Mouse (Mus musculus) liver, postnatal 0 days (tissue): Measurements from ENCODE around the gene Zfp541. TPM values are rescaled to one million over a fixed set of nuclear protein-coding genes. Genes with fewer than 3 reads are reported as not detected.

ENCODE experiments used
- ATAC-seq: fragments of 200-750 bp; cut with Nextera tagmentation; 2 replicates; pipeline ENCODE4 v1.8.0; 2017; ENCODE audit warnings: mild to moderate bottlenecking, moderate library complexity
- DNase-seq: peaks from one replicate; pipeline ENCODE4 v3.0.0-alpha.2; 2016
- H3K27ac ChIP-seq: fragments of 300-500 bp; sonication (generic); 2 replicates; pipeline ENCODE4 v1.5.1; 2014; ENCODE audit warnings: antibody characterized with exemption, moderate library complexity, mild to moderate bottlenecking, low read depth
- H3K27me3 ChIP-seq: fragments of 300-500 bp; sonication (generic); 2 replicates; pipeline ENCODE4 v1.6.1; 2014; ENCODE audit warnings: low read length, control low read depth, mixed read lengths; ENCODE audit not compliant: insufficient read depth
- H3K36me3 ChIP-seq: fragments of 300-500 bp; sonication (generic); replicated peaks from 2 replicates; pipeline ENCODE4 v1.6.1; 2014; ENCODE audit warnings: mild to moderate bottlenecking, control low read depth, low read length, moderate library complexity, mixed read lengths; ENCODE audit not compliant: insufficient read depth
- H3K4me1 ChIP-seq: fragments of 300-500 bp; sonication (generic); 2 replicates; pipeline ENCODE4 v1.6.1; 2014; ENCODE audit warnings: antibody characterized with exemption, mild to moderate bottlenecking, control low read depth; ENCODE audit not compliant: insufficient read depth
- H3K4me2 ChIP-seq: fragments of 300-500 bp; sonication (generic); 2 replicates; pipeline ENCODE4 v1.6.1; 2014; ENCODE audit warnings: low read depth, mild to moderate bottlenecking, low read length, moderate library complexity, mixed read lengths
- H3K4me3 ChIP-seq: fragments of 300-500 bp; sonication (generic); 2 replicates; pipeline ENCODE4 v1.5.1; 2014; ENCODE audit warnings: low read depth, low read length
- H3K9ac ChIP-seq: fragments of 300-500 bp; sonication (generic); replicated peaks from 2 replicates; pipeline ENCODE4 v1.6.1; 2014; ENCODE audit warnings: mild to moderate bottlenecking, moderate library complexity
- H3K9me3 ChIP-seq: fragments of 300-500 bp; sonication (generic); 2 replicates; pipeline ENCODE4 v1.6.1; 2016; ENCODE audit warnings: mild to moderate bottlenecking, control low read depth, low read length, mixed read lengths
- CTCF ChIP-seq: sonication (generic); IDR thresholded peaks from 2 replicates; pipeline ENCODE4 v1.5.1; 2016; ENCODE audit warnings: antibody characterized with exemption, low read depth
- EP300 ChIP-seq: IDR thresholded peaks from 2 replicates; pipeline ENCODE4 v1.6.1; 2016; ENCODE audit warnings: antibody characterized with exemption, low read depth, mild to moderate bottlenecking
- WGBS: fragments of 180-500 bp; shearing (Covaris S2); extraction: QIAGEN DNeasy Blood & Tissue Kit; methylation state at CpG from one replicate; pipeline ENCODE4 v1.1.7; 2014; ENCODE audit not compliant: insufficient replicate concordance; 5-methylcytosine and 5-hydroxymethylcytosine counted together
- polyA plus RNA-seq: library from polyadenylated mRNA; unstranded; fragments of >200 nt; fragmentation: Nextera tagmentation; extraction: Ambion mirVana; gene quantifications from 2 replicates; pipeline ENCODE4 v1.2.1, GENCODE M21; 2015

Gene Zfp541
- polyA plus RNA-seq, 1 experiment from 2014 or later: not detected

- H3K9ac ChIP-seq: peak overlapping the region; percentile 31
Measured at GRCm38 (mm10) chr7:16043861-16044435, 17.7 kb upstream of the Zfp541 start.

DNA sequence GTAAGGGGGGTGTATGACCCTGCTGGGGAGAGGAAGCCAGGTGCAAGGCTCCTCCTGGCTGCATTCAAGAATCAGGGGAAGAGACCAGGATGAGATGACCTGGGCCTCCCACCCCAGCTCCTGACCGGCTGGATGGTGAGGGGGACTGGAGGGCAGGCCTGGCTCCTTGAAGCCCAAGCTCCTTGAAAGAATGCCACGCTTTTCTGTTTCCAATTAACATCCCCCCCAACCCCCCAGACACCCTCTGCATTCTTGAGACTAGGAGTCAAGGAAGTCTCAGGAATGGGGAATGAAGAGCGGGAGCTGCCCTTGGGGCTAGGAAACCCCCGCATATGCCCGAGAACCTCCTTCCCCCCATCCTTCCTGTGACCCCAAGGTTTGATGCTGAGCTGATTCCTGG lies 17.1 kb upstream of the Zfp541 start:
- H3K36me3 ChIP-seq: no peaks in the 10 kb centered on the region
- DNase-seq (no peak), ATAC-seq (no peak)
- no peak for TF ChIP-seq EP300
- no peak for TF ChIP-seq CTCF
- peaks cover 44% of the 10 kb centered on the region for H3K4me1 ChIP-seq
- no peaks in the 10 kb centered on the region for H3K27me3 ChIP-seq
- H3K4me2 ChIP-seq: peak overlapping the region; percentile 82; the same call in 1 of the 2 replicates
- no peak overlapping the region for H3K4me3 ChIP-seq
- H3K27ac ChIP-seq: peak overlapping the region; percentile 94
- no peak overlapping the region; the same call in 1 of the 2 replicates for H3K9ac ChIP-seq
- WGBS: 65% methylated on average over 5 of the region's 5 CpGs
- no peaks in the 10 kb centered on the region for H3K9me3 ChIP-seq

More at GRCm38 (mm10) chr7:16043861-16044435, 17.7 kb upstream of the Zfp541 start:
- ATAC-seq: no peak
- Histone ChIP-seq H3K4me1 (peaks cover 44% of the 10 kb centered on the region), H3K36me3 (no peaks in the 10 kb centered on the region), H3K9me3 (no peaks in the 10 kb centered on the region), H3K27me3 (no peaks in the 10 kb centered on the region), H3K4me2 (peak overlapping the region; percentile 58), H3K27ac (peak overlapping the region; percentile 64), H3K4me3 (0 out of 2 replicates have a peak overlapping the region, but pooled peaks have one; percentile 5)
- WGBS: 51% methylated on average over 3 of the region's 3 CpGs
- no peak for DNase-seq
- TF ChIP-seq EP300 (no peak), CTCF (no peak)

DNA sequence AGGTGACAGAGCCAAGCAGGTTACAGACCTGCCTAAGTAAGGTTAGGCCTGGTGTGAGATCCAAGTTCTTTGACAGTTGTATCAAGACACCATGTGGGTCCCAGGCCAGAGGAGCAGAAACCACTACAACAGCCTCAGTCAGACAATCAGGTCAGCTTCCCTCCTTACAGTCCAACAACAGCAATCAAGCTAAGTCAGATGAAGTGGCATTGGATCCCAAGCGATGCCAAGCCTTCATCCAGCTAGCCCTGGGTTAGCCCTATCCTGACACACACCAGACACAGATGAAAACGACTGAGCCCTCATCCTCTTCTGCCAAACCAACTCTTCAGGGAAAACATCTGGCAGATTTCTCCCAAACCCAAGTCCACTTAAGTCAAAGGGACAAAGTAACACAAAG lies 16.1 kb upstream of the Zfp541 start:
- peak overlapping the region; percentile 82 for H3K4me2 ChIP-seq
- 35% methylated on average over 2 of the region's 2 CpGs for WGBS
- no peaks in the 10 kb centered on the region for H3K27me3 ChIP-seq
- no peaks in the 10 kb centered on the region for H3K36me3 ChIP-seq
- H3K9me3 ChIP-seq: no peaks in the 10 kb centered on the region
- H3K9ac ChIP-seq: peak overlapping the region; percentile 86
- TF ChIP-seq CTCF (no peak), EP300 (no peak)
- DNase-seq (no peak), ATAC-seq (no peak)
- peak overlapping the region; percentile 87; the same call in 1 of the 2 replicates for H3K4me3 ChIP-seq
- H3K4me1 ChIP-seq: peaks cover 53% of the 10 kb centered on the region
- peak overlapping the region; percentile 94 for H3K27ac ChIP-seq

DNA sequence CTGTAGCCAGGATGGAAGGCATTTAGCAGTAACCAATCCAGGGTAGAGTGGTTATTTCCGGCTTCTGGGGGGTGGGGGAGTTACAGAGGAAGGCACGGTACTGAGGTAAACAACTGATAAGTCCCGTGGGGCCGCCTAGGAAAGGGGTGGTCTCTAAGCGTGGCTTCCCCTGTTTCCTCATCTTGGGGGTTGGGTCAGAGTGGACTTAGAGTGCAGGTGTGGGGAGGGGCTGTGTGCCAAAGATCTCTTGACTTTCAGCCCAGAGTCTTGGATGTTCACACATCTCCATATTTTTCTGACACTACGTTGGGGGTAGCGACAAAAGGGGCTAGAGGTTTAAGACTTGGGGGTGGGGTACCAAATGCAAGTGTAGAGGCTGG lies 15.5 kb upstream of the Zfp541 start:
- peak overlapping the region; percentile 94 for H3K27ac ChIP-seq
- peaks cover 58% of the 10 kb centered on the region for H3K4me1 ChIP-seq
- no peak for TF ChIP-seq CTCF
- TF ChIP-seq EP300: peak; percentile 73
- peak overlapping the region; percentile 87 for H3K4me3 ChIP-seq
- DNase-seq (peak; percentile 81), ATAC-seq (peak; percentile 38)
- no peaks in the 10 kb centered on the region for H3K27me3 ChIP-seq
- no peaks in the 10 kb centered on the region for H3K36me3 ChIP-seq
- H3K9me3 ChIP-seq: no peaks in the 10 kb centered on the region
- 2% methylated on average over 7 of the region's 7 CpGs for WGBS
- H3K4me2 ChIP-seq: peak overlapping the region; percentile 82
- H3K9ac ChIP-seq: peak overlapping the region; percentile 86

- WGBS: under 1% methylated on average over 45 of the region's 46 CpGs
- peak; percentile 82 for DNase-seq
- Histone ChIP-seq H3K27me3 (no peaks in the 10 kb centered on the region), H3K36me3 (no peaks in the 10 kb centered on the region), H3K4me2 (peak overlapping the region; percentile 82), H3K9ac (peak overlapping the region; percentile 86), H3K27ac (peak overlapping the region; percentile 94), H3K4me3 (peak overlapping the region; percentile 87), H3K4me1 (peaks cover 64% of the 10 kb centered on the region), H3K9me3 (no peaks in the 10 kb centered on the region)
- ATAC-seq: peak; percentile 60
- TF ChIP-seq CTCF: no peak
- TF ChIP-seq EP300: no peak
Measured at GRCm38 (mm10) chr7:16046481-16047337, 14.9 kb upstream of the Zfp541 start.

DNA sequence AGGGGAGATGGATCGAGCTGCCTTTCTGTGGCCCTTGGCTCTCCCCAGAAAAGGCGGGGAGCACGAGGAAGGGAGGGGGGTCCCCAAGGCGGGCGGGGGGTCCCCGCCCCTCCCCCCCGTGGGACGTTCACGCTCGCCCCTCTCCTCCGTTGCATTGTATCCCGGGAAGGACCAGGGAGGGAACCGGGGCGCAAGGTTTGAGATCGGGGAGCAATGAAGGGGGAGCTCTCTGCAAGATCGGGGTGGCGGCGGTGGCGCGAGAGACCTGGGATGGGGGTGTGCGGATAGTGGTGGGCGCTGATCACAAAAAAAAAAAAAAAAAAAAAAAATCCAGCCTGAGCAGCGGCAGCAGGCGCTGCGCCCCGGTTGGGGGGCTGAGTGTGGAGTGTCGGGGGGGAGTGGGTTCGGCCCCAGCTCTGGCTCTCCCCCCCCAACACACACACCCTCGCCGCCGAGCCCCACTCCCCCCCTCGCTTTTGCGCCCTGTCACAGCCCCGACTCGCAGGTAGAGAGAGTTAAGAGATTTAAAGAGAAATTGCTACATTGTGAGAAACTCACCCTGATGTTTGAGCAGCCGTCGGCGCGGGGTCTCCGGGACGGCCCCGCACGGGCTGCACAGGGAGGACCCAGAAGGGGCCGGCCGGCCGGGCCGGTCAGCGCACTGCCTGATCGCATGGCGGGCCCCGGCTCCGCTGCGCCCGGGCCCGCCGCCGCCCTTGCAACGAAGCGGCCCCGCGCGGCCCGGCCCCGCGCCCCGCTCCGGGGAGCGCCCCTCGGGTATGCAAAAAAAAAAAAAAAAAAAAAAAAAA lies 14.1 kb upstream of the Zfp541 start, which contains the start of gene Bicra:
Gene Bicra (minus strand): TSS at position 584 of the 809 bp plus-strand sequence.
- H3K27me3 ChIP-seq: no peaks in the 10 kb centered on the region
- no peaks in the 10 kb centered on the region for H3K36me3 ChIP-seq
- H3K4me2 ChIP-seq: peak within 1 kb of the TSS; percentile 82
- DNase-seq: peak; percentile 88
- H3K27ac ChIP-seq: peak within 1 kb of the TSS; percentile 94
- no peaks in the 10 kb centered on the region for H3K9me3 ChIP-seq
- WGBS: 0% methylated on average over 39 of the region's 69 CpGs
- peak within 1 kb of the TSS; percentile 87 for H3K4me3 ChIP-seq
- TF ChIP-seq CTCF: no peak
- TF ChIP-seq EP300: 0 out of 2 replicates have a peak, but pooled peaks have one; percentile 13
- peak; percentile 66 for ATAC-seq
- peak within 1 kb of the TSS; percentile 95 for H3K9ac ChIP-seq
- H3K4me1 ChIP-seq: peaks cover 63% of the 10 kb centered on the region
